Mouse (Mus musculus): ENCODE measurements at regions not wholly inside any gene's neighbourhood (a gene's known extent, or its start where the extent isn't known, plus 50 kb on each side); places are given as distances from the start of the nearest gene placed in this dataset.

DNA sequence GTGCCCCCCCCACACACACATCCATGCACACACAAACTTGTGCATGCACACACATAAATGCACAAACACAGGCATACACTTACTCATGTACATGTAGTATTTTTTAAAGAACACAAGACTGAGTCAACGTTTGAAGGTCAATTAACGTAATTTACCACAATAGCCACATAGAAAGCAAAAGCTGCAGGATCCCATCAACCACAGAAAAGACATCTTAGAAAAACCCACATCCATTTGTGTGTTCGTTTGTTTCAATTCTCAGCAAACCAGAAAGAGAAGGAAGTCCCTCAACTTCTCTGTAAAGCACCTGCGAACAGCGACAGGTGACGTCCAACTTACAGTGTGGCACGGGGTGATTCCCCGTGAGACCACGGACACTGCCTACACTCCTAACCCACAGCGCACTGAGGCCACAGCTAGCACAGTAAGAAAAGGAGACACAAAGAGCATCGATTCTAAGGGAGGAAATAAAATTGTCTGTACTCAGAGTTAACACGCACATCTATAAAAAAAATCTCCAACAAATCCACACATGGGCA is 53.8 kb downstream of the Dio3 start:
- no peak for DNase-seq
- intact Hi-C loops (cut with DNase I; ENCODE audit: low total_unique reads): no loop called here

DNA sequence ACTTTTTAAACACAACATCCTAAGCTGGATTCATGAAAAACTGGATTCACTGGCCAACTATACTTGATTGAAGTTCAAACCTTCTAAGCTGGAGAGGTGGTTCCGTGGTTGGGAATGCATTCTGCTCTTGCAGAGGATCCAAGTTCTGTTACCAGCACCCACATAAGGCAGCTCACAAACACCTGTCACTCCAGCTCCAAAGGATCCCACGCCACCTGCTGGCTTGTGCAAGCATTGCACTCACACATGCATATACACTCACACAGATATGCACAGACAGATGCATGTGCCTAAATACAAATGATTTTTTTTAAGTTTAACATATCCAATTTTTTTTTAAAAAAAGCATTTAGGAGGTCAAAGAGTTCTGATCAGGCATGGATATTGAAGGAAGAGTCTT is 55.7 kb downstream of the Dio3 start:
- DNase-seq: no peak
- intact Hi-C loops (cut with DNase I; ENCODE audit: low total_unique reads): no loop called here

DNA sequence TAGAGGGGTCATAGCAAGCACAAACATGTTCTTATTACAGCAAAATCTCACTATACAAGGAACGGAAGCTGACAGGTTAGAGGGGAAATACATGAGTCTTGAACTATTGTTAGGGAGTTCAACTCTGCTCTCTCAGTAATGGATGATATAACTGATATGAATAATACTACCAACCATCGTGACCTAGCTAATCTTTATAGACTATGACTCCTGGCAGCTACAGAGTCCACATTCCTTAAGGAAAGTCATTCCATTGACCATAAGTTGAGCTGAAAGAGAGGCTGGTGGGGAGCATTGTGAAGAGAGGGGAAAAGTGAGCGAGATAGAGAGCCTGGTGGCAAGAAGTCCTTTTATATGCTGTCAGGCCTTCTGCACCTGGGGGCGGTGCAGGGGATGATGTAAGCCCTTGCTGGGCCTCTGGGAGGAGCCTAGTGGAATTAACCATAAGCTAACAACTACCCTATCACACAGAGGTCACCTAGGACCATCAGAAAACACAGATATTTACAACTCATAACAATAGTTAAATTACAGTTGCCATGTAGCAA is 65.5 kb downstream of the Dio3 start:
- intact Hi-C loops (cut with DNase I; ENCODE audit: low total_unique reads): no loop called here
- no peak for DNase-seq

DNA sequence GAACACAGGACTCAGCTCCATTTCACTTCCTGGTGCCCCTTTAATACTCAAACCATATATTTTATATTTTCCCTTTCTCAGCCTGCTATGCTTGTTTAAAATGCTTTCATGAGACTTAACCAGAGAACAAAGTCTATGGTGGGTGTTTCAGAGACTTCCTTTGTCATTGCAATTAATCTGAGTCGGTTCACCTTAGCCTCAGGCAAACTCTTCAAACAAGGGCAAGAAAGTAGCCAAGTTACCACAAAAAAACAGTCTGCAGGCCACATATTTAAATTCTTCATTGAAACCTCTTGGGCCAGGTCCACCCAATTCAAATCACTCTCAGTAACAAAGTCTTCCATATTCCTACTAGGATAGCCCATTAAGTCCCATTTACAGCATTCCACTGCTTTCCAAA is 70.8 kb downstream of the Dio3 start:
- DNase-seq: no peak
- intact Hi-C loops (cut with DNase I; ENCODE audit: low total_unique reads): no loop called here

DNA sequence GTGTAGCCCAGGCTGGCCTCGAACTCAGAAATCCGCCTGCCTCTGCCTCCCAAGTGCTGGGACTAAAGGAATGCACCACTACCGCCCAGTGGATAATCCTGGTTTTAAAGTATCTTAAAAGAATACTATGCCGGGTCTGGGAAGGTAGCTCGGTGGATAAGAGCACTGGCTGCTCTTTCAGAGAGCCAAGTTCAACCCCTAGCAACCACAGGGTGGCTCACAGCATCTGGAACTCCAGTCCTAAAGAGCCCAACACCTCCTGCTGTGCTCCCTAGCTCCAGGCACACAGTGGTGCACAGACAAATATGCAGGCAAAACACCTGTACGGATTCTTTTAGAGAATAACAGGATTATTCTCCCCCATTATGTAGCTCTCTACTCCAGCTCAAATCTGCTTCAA is 77.0 kb downstream of the Dio3 start:
- DNase-seq: no peak
- intact Hi-C loops (cut with DNase I; ENCODE audit: low total_unique reads): no loop called here

DNA sequence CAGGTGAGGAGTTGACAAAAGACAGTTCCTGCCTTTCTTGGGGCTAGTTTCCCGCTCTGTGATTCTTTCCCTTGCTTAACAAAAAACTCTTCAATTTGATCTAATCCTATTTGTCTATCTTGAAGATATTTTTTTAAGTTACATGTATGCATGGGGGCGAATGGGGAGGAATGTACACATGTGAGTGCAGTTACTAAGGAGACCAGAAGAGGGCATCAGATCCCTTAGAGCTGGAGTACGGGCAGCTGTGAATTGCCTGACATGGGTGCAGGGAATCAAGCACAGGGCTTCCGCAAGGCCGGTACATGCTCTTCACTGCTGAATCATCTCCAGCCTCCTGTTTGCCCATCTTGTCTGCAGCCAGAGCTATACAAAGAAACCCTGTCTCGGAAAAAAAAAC is 79.8 kb upstream of the Ppp2r5c start:
- intact Hi-C loops (cut with DNase I; ENCODE audit: low total_unique reads): no loop called here
- no peak for DNase-seq

DNA sequence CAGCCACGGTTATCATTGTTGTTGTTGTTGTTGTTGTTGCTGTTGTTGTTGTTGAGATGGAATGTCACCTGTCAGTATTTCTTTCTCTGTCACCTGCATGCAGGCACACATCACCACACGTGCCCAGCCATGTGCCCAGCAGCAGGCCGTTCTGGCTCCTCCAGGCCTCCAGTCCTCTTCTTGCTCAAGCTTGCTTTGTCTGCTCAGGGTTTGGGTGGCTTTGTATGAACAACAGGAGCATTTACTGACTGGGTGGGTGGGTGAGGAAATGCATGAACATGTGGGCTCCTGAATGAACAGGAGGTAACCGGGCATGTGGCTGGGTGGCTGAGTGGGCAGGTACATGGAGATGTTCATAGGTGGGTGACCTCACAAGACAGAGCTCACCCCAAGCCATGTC is 79.1 kb upstream of the Ppp2r5c start:
- DNase-seq: no peak
- intact Hi-C loops (cut with DNase I; ENCODE audit: low total_unique reads): no loop called here

DNA sequence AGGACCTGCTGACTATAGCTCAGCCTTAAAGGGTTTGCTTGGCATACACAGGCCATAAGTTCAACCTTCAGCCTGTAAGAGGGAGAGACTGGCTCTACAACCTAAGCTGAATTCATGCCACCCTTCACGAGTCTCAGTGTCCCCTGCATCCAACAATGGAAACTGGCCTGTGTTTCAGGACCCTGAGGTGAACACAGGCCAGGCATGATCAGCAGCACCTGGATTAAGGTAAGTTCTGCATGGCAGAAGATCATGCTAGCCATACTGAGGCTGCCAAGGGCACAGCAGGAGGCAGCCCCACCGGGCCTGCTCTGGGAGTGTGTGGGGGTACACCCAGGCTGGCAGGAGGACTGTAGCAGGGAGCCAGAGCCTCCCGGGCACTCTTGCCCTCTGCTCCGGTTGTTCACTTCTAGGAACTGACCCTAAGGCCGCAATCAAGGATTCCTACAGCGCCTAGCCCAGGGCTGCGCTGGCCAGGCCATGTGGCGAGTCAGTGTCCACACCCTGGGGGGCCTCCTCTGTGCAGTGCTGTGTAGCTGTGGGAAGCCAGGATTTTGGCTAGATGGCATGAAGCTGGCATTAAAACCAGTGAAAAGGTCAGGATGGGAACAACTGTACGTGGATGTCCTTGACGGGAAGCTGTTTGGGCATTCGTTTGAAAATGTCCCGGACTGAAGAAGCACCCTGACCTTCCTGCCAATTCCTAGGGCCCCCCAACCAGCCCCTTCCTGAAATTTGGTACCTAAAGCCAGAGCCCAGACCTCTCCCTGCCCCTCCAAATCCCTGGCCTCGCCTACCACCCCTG is 74.8 kb upstream of the Ppp2r5c start:
- no peak for DNase-seq
- intact Hi-C loops (cut with DNase I; ENCODE audit: low total_unique reads): loop anchor here (5.0 kb wide), 1 partner anchor 935 kb away; no protein-coding TSS in a partner anchor

DNA sequence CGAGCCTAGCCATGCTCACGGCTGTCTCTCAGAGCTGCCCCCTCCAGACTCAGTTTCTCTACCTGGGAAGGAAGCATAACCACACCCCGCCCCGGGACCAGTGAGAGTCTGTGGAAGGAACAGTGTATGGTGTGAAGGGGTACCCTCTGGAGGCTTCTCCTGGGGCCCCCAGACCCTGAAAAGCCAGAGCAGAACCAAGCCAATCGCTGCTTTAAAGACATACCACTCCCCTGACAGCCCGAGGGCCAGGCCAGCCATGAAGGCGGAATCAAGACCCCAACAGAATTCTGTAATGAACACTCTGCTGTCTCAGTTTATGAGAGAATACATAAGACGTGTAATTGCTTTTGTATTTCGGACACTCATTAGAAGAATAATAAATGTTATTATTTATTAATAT is 73.9 kb upstream of the Ppp2r5c start:
- intact Hi-C loops (cut with DNase I; ENCODE audit: low total_unique reads): loop anchor here (5.0 kb wide), 1 partner anchor 936 kb away; no protein-coding TSS in a partner anchor
- no peak for DNase-seq

DNA sequence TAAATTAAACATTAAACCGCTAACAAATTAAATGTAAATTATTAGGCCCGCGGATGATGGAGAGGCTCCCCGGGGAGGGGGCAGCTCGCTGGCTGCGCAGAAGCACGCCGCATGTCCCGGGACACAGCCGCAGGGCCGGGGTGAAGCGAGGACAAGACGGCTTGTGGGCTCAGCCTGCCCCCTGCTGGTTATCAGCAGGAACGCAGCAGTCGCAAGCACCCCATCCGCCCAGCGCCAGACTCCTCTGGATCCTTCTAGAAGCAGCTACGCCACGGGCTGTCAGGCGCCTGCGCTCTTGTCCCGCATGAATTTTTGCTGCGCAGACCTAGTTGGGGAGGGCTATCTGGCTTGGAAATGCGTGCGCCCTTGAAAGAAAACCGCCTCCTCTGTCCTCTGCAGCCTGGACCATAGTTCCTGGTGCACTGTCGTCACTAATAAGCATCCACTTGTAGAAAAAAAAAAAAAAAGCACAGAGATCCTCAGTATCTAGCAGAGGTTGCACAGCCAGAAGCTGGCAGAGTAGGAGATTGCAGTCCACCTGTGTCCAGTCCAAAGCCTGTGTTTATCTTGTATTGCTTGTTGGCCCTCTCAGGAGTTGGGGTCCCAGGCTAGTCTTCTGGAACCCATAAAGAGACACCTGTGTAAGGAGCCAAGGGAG is 73.4 kb upstream of the Ppp2r5c start:
- intact Hi-C loops (cut with DNase I; ENCODE audit: low total_unique reads): loop anchor here (5.0 kb wide), 1 partner anchor 936 kb away; no protein-coding TSS in a partner anchor
- DNase-seq: peak; percentile 90

DNA sequence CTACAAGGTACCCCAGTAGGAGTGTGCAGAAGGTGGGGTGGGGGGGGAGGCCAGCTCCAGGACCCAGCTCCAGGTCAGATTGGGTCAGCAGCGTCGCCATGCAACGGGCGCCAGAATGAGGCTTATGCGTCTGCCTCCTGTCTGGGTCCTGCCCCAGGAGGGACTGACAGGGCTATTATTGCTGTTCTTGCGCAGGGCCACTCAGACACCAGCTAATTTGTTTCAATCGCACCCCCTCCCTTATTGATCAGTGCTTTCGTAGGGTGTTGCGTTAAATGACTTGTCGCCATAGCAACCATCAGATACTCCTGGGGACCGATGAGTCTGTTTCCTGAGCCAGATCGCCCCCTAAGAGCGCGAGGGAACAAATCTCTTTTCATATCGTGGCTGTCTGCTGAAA is 71.8 kb upstream of the Ppp2r5c start:
- DNase-seq: no peak
- intact Hi-C loops (cut with DNase I; ENCODE audit: low total_unique reads): no loop called here

DNA sequence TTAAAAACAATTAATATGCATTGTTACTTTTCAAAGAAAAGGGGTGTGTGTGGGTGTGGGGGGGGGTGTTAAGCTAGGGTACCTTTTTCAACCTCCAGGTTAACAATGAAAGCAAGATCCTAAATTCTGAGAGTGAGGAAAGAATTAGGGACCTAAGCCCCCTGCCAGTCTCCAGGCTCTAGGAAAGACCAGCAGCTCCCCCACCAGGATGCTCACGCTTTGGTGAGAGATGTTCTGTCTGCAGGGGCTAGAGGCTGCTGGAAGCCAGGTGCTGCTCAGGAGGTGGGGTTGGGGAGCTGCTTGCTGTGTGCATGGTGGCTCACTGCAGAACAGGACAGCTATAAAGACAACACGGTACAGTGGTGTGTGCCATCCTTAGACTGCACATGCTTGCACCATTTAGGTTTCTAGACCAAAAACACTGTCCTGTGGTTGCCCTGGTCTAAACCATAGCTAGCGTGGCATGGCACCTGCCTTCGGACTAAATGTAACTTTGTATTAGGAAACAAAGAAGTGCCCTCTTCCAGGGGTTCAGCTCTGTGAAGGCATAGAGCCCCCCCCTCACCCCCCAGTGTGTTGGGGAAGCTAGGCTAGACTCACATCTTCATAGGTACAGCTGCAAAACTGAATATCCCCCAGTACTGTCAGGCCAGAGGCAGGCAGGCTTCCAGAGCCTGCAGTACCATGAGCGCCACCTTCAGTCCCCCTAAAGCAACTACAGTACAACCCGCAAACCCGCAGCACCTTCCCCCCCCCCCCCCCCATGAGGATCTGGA is 70.7 kb upstream of the Ppp2r5c start:
- intact Hi-C loops (cut with DNase I; ENCODE audit: low total_unique reads): no loop called here
- DNase-seq: no peak

DNA sequence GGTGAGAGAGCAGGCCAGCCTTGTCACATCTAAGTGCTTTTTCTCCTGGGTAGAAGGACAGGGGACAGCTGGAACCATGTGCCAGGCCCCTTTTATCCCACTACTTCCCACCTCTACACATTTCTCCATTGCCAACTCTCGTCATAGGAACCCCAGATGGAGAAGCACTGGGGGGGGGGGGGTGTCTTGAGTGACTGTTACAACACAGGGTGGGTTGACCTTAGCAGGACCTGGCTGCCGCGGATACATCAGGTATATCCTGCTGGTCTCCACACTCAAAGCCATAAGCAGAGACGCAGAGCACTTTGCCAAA is 70.1 kb upstream of the Ppp2r5c start:
- DNase-seq: no peak

DNA sequence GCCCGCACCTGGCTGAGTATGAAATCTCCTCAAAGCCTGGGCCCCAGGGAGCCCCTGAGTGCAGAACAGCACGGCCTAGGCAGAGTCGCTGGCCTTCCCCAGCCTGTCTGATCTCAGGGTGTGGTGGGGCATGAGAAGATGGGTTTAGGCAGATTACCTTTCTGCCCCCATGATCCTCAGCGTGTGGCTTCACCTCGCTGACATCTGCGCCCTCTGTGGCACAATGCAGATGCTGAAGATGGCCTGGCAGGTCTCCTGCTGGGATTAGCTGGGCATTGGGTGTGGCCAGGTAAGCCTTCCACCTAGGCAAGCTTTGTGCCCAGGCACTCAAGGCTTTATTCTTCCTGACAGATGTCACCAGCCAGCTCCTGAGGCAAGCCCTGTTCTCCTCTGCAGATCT is 69.6 kb upstream of the Ppp2r5c start:
- DNase-seq: no peak
- intact Hi-C loops (cut with DNase I; ENCODE audit: low total_unique reads): no loop called here

More for the DNA sequence above, 70.1 kb upstream of the Ppp2r5c start:
- intact Hi-C loops (cut with DNase I; ENCODE audit: low total_unique reads): no loop called here

DNA sequence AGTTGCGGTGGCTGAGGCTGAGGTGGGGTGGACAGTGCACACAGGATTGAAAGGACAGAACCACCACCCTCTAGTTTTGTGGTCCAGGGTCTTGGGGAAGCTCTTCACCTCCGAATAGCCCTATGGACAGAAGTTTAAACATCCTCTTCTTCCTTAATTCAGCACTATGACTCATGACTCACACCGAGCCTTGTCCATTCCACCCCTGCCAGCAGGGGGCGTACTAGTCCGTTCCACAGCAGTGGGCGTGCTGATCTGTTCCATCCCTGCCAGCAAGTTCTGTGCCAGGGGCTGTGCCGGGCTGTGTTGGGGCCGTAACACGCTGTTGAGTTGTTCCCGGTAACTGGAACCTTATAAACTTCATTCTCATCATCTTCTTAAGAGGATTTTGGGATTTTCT is 69.2 kb upstream of the Ppp2r5c start:
- DNase-seq: peak; percentile 50
- intact Hi-C loops (cut with DNase I; ENCODE audit: low total_unique reads): no loop called here

DNA sequence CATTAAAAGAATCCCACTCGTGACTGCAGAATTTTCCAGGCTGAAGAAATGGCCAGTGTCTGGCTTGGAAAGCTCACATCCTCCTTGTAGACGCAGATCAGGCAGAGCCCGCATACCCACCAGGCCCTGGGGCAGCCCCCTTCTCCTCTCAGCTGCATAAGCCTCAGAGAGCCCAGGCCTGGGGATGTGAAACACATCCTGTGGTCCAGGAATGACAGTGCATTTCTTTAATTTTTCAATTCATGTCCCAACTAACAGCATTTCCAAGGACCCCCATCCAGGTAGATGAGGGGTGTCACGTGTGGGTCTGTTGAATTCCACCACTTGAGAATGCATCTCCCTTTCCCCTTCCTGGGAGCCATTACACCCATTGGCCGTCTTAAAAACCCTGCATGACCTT is 68.6 kb upstream of the Ppp2r5c start:
- DNase-seq: no peak
- intact Hi-C loops (cut with DNase I; ENCODE audit: low total_unique reads): no loop called here

DNA sequence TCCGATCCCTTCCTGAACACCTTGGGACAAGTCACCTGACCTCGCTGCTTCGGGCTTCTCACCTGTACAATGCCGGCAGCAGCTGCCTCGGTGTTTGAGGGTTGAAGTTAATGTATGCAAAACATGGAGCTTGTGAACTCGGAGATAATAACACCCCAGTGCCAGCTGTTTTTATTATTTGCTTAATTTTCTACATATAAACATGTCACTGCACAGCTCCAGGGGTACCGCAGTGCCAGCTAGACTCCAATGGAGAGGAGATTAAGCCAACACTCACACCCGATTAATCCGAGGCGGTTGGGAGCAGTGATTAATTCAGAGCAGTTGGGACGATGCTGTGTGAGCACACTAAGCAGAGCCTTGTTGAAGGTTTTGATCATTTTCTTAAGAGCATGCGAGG is 67.2 kb upstream of the Ppp2r5c start:
- DNase-seq: no peak
- intact Hi-C loops (cut with DNase I; ENCODE audit: low total_unique reads): no loop called here

DNA sequence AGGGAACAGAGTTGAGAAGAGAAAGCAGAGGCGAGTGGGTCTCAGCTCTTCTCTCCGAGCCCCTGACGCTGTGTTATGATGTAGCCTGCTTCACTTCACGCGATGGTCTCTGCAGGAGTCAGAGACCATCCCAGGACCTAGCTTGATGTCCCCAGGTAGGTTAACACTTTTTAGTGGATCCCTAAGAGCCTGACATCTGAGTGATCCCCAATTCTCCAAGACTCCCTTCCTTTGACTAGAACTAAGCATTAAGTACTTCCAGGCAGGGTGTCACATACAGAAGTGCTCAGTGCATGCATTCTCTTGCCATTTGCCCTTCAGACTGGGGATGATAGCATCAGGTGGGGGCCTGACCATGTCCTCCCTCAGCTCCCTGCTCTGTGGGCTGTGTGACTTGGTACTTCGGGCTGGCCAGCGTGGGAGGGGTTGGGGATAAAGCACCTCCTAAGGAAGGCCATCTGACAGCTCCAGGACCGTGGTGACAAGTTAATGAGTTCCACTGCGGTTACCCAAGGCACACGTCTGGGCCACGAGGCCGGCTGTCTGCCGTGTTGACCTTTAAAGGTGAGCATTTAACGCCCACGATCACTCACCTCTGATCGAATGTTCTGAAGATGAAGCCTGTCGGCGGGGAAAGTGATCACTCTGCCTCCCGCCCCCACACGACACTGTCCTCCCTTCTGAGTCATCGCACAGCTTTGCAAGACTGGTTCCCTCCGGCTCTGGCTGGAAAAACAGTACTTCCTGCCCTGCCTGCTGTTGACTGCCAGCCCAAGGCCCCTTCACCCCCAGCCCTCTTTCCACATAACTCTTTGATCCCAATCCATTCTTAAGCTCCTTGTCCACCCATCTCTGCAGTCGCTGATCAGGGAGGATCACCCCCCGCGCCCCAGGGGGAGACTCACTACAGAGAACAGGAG is 65.8 kb upstream of the Ppp2r5c start:
- DNase-seq: peak; percentile 30
- intact Hi-C loops (cut with DNase I; ENCODE audit: low total_unique reads): no loop called here

DNA sequence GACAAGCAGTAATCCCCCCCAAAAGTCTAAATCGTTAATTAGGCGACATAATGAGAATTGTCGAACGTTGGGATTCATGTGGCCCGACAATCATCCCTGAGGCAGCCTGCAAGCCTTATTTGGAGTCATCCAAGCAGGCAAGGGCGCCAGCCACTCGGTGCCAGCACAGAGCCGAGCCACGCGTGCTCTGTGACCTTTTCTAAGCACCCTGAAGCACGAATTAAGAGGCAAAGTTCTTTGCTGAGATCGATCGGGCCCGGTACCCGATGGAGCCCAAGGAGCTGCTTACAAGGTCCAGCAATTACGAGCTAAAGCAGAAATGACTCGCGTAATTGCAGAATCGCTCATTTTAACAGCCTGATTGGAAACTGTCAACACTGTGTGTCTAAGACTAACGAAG is 61.9 kb upstream of the Ppp2r5c start:
- DNase-seq: no peak
- intact Hi-C loops (cut with DNase I; ENCODE audit: low total_unique reads): no loop called here

Measured in gastrocnemius, postnatal 14 days (tissue).